ENCODE assay signal across 38 mouse cellular contexts in the genomic region with DNA sequence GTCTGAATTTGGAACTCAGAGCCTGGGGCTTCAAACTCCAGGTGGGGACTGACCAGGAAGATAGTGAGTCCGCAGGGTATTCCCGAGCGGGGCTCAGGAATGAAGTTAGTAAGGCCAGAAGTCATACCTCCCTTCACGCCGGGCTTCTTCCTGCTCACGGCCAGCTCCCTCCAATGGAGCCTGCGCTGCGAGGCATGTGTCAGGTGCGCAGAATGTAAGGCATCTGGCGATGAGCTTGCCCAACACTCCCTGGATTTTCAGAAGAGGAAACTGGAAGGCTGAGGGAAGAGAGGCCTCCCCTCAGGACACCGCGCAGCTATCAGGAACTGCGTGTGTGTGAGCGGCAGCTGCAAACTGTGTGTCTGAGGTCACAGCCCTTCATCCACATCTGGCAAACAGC. TPM values are rescaled to one million over a fixed set of nuclear protein-coding genes. Genes with fewer than 3 reads are reported as not detected.
DNase-seq lines count a peak whose midpoint lies in the region; ATAC-seq lines count a peak whose summit lies in the region.
"Had no signal": no experiment of that assay in that cellular context is flagged by ENCODE, and none has a peak within 500 bp of the region (broad histone marks: within the 10 kb centered on the region; RNA-seq: fewer than 3 reads in every experiment).

No protein-coding gene starts in this region.

- no peak overlapping the region for H3K4me3 ChIP-seq in intestine, embryonic 14.5 days (ENCODE audit: low read depth, low read length)
- no peak overlapping the region for H3K4me3 ChIP-seq in intestine, embryonic 15.5 days (replicated peaks)
- H3K4me3 ChIP-seq in embryonic facial prominence, embryonic 10.5 days: no peak overlapping the region
- H3K4me3 ChIP-seq in limb, embryonic 10.5 days: no peak overlapping the region
- no peak overlapping the region for H3K4me3 ChIP-seq in forebrain, embryonic 10.5 days
- no peak overlapping the region for H3K4me3 ChIP-seq in forebrain, embryonic 13.5 days
- H3K4me3 ChIP-seq: embryonic facial prominence, embryonic 12.5 days; heart, embryonic 12.5 days; hindbrain, embryonic 13.5 days; lung, embryonic 15.5 days; midbrain, embryonic 12.5 days; myocyte; neural tube, embryonic 13.5 days; stomach, embryonic 15.5 days had no signal

- no peak overlapping the region for H3K9ac ChIP-seq in intestine, embryonic 14.5 days (ENCODE audit: low read length)
- H3K9ac ChIP-seq in intestine, embryonic 15.5 days: no peak overlapping the region
- no peak overlapping the region for H3K9ac ChIP-seq in forebrain, embryonic 13.5 days
- H3K9ac ChIP-seq: embryonic facial prominence, embryonic 12.5 days; forebrain, postnatal 0 days; heart, embryonic 12.5 days; hindbrain, embryonic 13.5 days; lung, embryonic 15.5 days; midbrain, embryonic 12.5 days; neural tube, embryonic 13.5 days; stomach, embryonic 15.5 days had no signal

- H3K9me3 ChIP-seq in intestine, embryonic 14.5 days (ENCODE audit: control insufficient read depth, low read length): no peaks in the 10 kb centered on the region
- no peaks in the 10 kb centered on the region for H3K9me3 ChIP-seq in intestine, embryonic 15.5 days
- no peaks in the 10 kb centered on the region for H3K9me3 ChIP-seq in embryonic facial prominence, embryonic 10.5 days
- no peaks in the 10 kb centered on the region for H3K9me3 ChIP-seq in limb, embryonic 10.5 days (replicated peaks)
- H3K9me3 ChIP-seq in forebrain, embryonic 10.5 days: no peaks in the 10 kb centered on the region
- no peaks in the 10 kb centered on the region for H3K9me3 ChIP-seq in forebrain, embryonic 13.5 days (replicated peaks)
- H3K9me3 ChIP-seq: embryonic facial prominence, embryonic 12.5 days; heart, embryonic 12.5 days; hindbrain, embryonic 13.5 days; lung, embryonic 15.5 days; midbrain, embryonic 12.5 days; neural tube, embryonic 13.5 days; stomach, embryonic 15.5 days had no signal

- H3K4me1 ChIP-seq in intestine, embryonic 14.5 days (replicated peaks; ENCODE audit: control insufficient read depth, insufficient read depth, low read length): no peaks in the 10 kb centered on the region; the same call in 1 of the 2 replicates
- H3K4me1 ChIP-seq in intestine, embryonic 15.5 days (replicated peaks): no peaks in the 10 kb centered on the region
- peaks cover 16% of the 10 kb centered on the region for H3K4me1 ChIP-seq in embryonic facial prominence, embryonic 10.5 days
- H3K4me1 ChIP-seq in limb, embryonic 10.5 days: peaks cover 15% of the 10 kb centered on the region
- peaks cover 11% of the 10 kb centered on the region; the same call in 1 of the 2 replicates for H3K4me1 ChIP-seq in forebrain, embryonic 10.5 days
- H3K4me1 ChIP-seq in forebrain, embryonic 13.5 days: no peaks in the 10 kb centered on the region
- H3K4me1 ChIP-seq: hindbrain, embryonic 13.5 days; midbrain, embryonic 12.5 days; neural tube, embryonic 13.5 days; stomach, embryonic 15.5 days had no signal

- no peak overlapping the region for H3K27ac ChIP-seq in intestine, embryonic 14.5 days (ENCODE audit: low read depth)
- no peak overlapping the region for H3K27ac ChIP-seq in intestine, embryonic 15.5 days
- no peak overlapping the region for H3K27ac ChIP-seq in embryonic facial prominence, embryonic 10.5 days (replicated peaks)
- H3K27ac ChIP-seq in limb, embryonic 10.5 days: no peak overlapping the region
- H3K27ac ChIP-seq in forebrain, embryonic 10.5 days: no peak overlapping the region
- H3K27ac ChIP-seq in forebrain, embryonic 13.5 days: no peak overlapping the region
- H3K27ac ChIP-seq: embryonic facial prominence, embryonic 12.5 days; hindbrain, embryonic 13.5 days; kidney, postnatal 0 days; lung, embryonic 15.5 days; midbrain, embryonic 12.5 days; neural tube, embryonic 13.5 days; stomach, embryonic 15.5 days had no signal

- H3K27me3 ChIP-seq in intestine, embryonic 14.5 days (replicated peaks; ENCODE audit: control insufficient read depth, insufficient read depth, low read length): no peaks in the 10 kb centered on the region
- H3K27me3 ChIP-seq in intestine, embryonic 15.5 days (replicated peaks): no peaks in the 10 kb centered on the region
- H3K27me3 ChIP-seq in embryonic facial prominence, embryonic 10.5 days (replicated peaks; ENCODE audit: low read depth, poor library complexity, severe bottlenecking): no peaks in the 10 kb centered on the region
- no peaks in the 10 kb centered on the region for H3K27me3 ChIP-seq in limb, embryonic 10.5 days (ENCODE audit: low read depth, poor library complexity, severe bottlenecking)
- H3K27me3 ChIP-seq in forebrain, embryonic 10.5 days (ENCODE audit: poor library complexity, severe bottlenecking): no peaks in the 10 kb centered on the region
- H3K27me3 ChIP-seq in forebrain, embryonic 13.5 days: no peaks in the 10 kb centered on the region
- H3K27me3 ChIP-seq: embryonic facial prominence, embryonic 12.5 days; hindbrain, embryonic 13.5 days; lung, embryonic 15.5 days; midbrain, embryonic 12.5 days; neural tube, embryonic 13.5 days; stomach, embryonic 15.5 days had no signal

- 41% methylated on average over 14 of the region's 14 CpGs for WGBS in intestine, embryonic 14.5 days
- 52% methylated on average over 14 of the region's 14 CpGs for WGBS in intestine, embryonic 15.5 days
- WGBS in embryonic facial prominence, embryonic 10.5 days: 65% methylated on average over 14 of the region's 14 CpGs
- 56% methylated on average over 14 of the region's 14 CpGs for WGBS in limb, embryonic 10.5 days
- WGBS in forebrain, embryonic 10.5 days: 72% methylated on average over 14 of the region's 14 CpGs
- WGBS in forebrain, embryonic 13.5 days: 79% methylated on average over 14 of the region's 14 CpGs

- no peak for ATAC-seq in intestine, embryonic 14.5 days (replicated peaks; ENCODE audit: low FRiP score, low TSS enrichment, low read depth)
- no peak for ATAC-seq in intestine, embryonic 15.5 days
- ATAC-seq in forebrain, embryonic 13.5 days: no peak
- ATAC-seq: forebrain, postnatal 0 days; intestine, embryonic 16.5 days had no signal

- no peak overlapping the region for H3K4me2 ChIP-seq in intestine, embryonic 14.5 days (ENCODE audit: low read length)
- no peak overlapping the region for H3K4me2 ChIP-seq in intestine, embryonic 15.5 days (replicated peaks)
- no peak overlapping the region for H3K4me2 ChIP-seq in forebrain, embryonic 13.5 days
- H3K4me2 ChIP-seq: embryonic facial prominence, embryonic 12.5 days; heart, embryonic 12.5 days; hindbrain, embryonic 13.5 days; liver, embryonic 11.5 days; lung, embryonic 15.5 days; midbrain, embryonic 12.5 days; neural tube, embryonic 13.5 days; stomach, embryonic 15.5 days had no signal

- no peaks in the 10 kb centered on the region for H3K36me3 ChIP-seq in intestine, embryonic 14.5 days (ENCODE audit: control insufficient read depth, insufficient read depth, low read length)
- no peaks in the 10 kb centered on the region for H3K36me3 ChIP-seq in intestine, embryonic 15.5 days
- no peaks in the 10 kb centered on the region for H3K36me3 ChIP-seq in embryonic facial prominence, embryonic 10.5 days (replicated peaks)
- H3K36me3 ChIP-seq in limb, embryonic 10.5 days: no peaks in the 10 kb centered on the region
- H3K36me3 ChIP-seq in forebrain, embryonic 10.5 days (replicated peaks): no peaks in the 10 kb centered on the region
- H3K36me3 ChIP-seq in forebrain, embryonic 13.5 days (ENCODE audit: poor library complexity, severe bottlenecking): no peaks in the 10 kb centered on the region
- H3K36me3 ChIP-seq: embryonic facial prominence, embryonic 12.5 days; heart, embryonic 12.5 days; hindbrain, embryonic 13.5 days; lung, embryonic 15.5 days; midbrain, embryonic 12.5 days; neural tube, embryonic 13.5 days; stomach, embryonic 15.5 days had no signal

- DNase-seq in intestine, embryonic 14.5 days (ENCODE audit: low spot score): peak; percentile 55
- DNase-seq in embryonic facial prominence, embryonic 10.5 days (ENCODE audit: low spot score): peak; percentile 34
- peak; percentile 35 for DNase-seq in limb, embryonic 10.5 days (ENCODE audit: low spot score)
- no peak for DNase-seq in forebrain, embryonic 10.5 days (ENCODE audit: extremely low spot score, low spot score)
- no peak for DNase-seq in gastrocnemius, postnatal 25 days
- DNase-seq: adrenal gland, postnatal 10 days; cerebellum, adult 11 months; cerebellum, adult 9-10 months; cerebellum, postnatal 36 days; forebrain, postnatal 0 days; gastrocnemius, postnatal 14 days; heart, adult 11 months; kidney, adult 8-10 months; layer of hippocampus, adult 9-11 months; lung, postnatal 36 days; right cerebral cortex, postnatal 14 days; thymus, postnatal 14 days had no signal

RNA-seq across cellular contexts. Expression of a gene that starts 29.8 kb away (rescaled TPM):
- polyA plus RNA-seq in intestine, embryonic 14.5 days (2014; fragmentation: Nextera tagmentation; extraction: Ambion mirVana): 0.27 TPM in 1 of 2 replicates, not detected in the other
- not detected in 2 replicates for polyA plus RNA-seq in intestine, embryonic 15.5 days (2015; fragmentation: Nextera tagmentation; extraction: Ambion mirVana)
- polyA plus RNA-seq in embryonic facial prominence, embryonic 10.5 days (2016; fragmentation: Nextera tagmentation; extraction: Ambion mirVana): 0.30 and 0.38 TPM in 2 replicates
- polyA plus RNA-seq in limb, embryonic 10.5 days (2016; fragmentation: Nextera tagmentation; extraction: Ambion mirVana): 0.21 TPM in 1 of 2 replicates, not detected in the other
- polyA plus RNA-seq in forebrain, embryonic 10.5 days (2016; fragmentation: Nextera tagmentation; extraction: Ambion mirVana): 0.50 and 0.55 TPM in 2 replicates
- polyA plus RNA-seq in forebrain, embryonic 13.5 days (2015; fragmentation: Nextera tagmentation; extraction: Ambion mirVana): 0.76 and 0.98 TPM in 2 replicates
- under 1 TPM; 0.40 to 0.56 TPM for total RNA-seq in gastrocnemius, postnatal 25 days (2021)
- total RNA-seq: midbrain, postnatal 0 days had no signal
- polyA plus RNA-seq: heart, postnatal 0 days; hindbrain, embryonic 13.5 days; kidney, postnatal 0 days; limb, embryonic 11.5 days had no signal

RNA-seq across cellular contexts. Expression of a gene that starts 43.8 kb away (rescaled TPM):
- polyA plus RNA-seq in intestine, embryonic 14.5 days (2014; fragmentation: Nextera tagmentation; extraction: Ambion mirVana): 0.77 and 1.1 TPM in 2 replicates
- 0.95 and 1.1 TPM in 2 replicates for polyA plus RNA-seq in intestine, embryonic 15.5 days (2015; fragmentation: Nextera tagmentation; extraction: Ambion mirVana)
- polyA plus RNA-seq in embryonic facial prominence, embryonic 10.5 days (2016; fragmentation: Nextera tagmentation; extraction: Ambion mirVana): 1.6 and 2.2 TPM in 2 replicates
- 1.9 and 2.2 TPM in 2 replicates for polyA plus RNA-seq in limb, embryonic 10.5 days (2016; fragmentation: Nextera tagmentation; extraction: Ambion mirVana)
- polyA plus RNA-seq in forebrain, embryonic 10.5 days (2016; fragmentation: Nextera tagmentation; extraction: Ambion mirVana): 1.6 and 2.6 TPM in 2 replicates
- polyA plus RNA-seq in forebrain, embryonic 13.5 days (2015; fragmentation: Nextera tagmentation; extraction: Ambion mirVana): 1.6 and 2.4 TPM in 2 replicates
- total RNA-seq in gastrocnemius, postnatal 25 days (2021): not detected
- total RNA-seq: adrenal gland, postnatal 10 days; forebrain, postnatal 0 days; gastrocnemius, postnatal 14 days; heart, postnatal 4 days; left cerebral cortex, postnatal 10 days; megakaryocyte, adult 5-6 weeks; midbrain, postnatal 0 days had no signal
- polyA plus RNA-seq: urinary bladder, adult 2 months had no signal

RNA-seq across cellular contexts. Expression of a gene that starts 47.2 kb away (rescaled TPM):
- 0.09 and 0.35 TPM in 2 replicates for polyA plus RNA-seq in intestine, embryonic 14.5 days (2014; fragmentation: Nextera tagmentation; extraction: Ambion mirVana)
- 0.06 and 0.15 TPM in 2 replicates for polyA plus RNA-seq in intestine, embryonic 15.5 days (2015; fragmentation: Nextera tagmentation; extraction: Ambion mirVana)
- polyA plus RNA-seq in embryonic facial prominence, embryonic 10.5 days (2016; fragmentation: Nextera tagmentation; extraction: Ambion mirVana): 13.7 and 15.4 TPM in 2 replicates
- 11.5 and 25.1 TPM in 2 replicates for polyA plus RNA-seq in limb, embryonic 10.5 days (2016; fragmentation: Nextera tagmentation; extraction: Ambion mirVana)
- 38.2 and 43.2 TPM in 2 replicates for polyA plus RNA-seq in forebrain, embryonic 10.5 days (2016; fragmentation: Nextera tagmentation; extraction: Ambion mirVana)
- polyA plus RNA-seq in forebrain, embryonic 13.5 days (2015; fragmentation: Nextera tagmentation; extraction: Ambion mirVana): 35.1 and 35.4 TPM in 2 replicates
- not detected for total RNA-seq in gastrocnemius, postnatal 25 days (2021)
- total RNA-seq: adrenal gland, postnatal 10 days; gastrocnemius, postnatal 14 days; heart, postnatal 4 days; megakaryocyte, adult 5-6 weeks; midbrain, postnatal 0 days had no signal
- polyA plus RNA-seq: heart, postnatal 0 days; liver, embryonic 16.5 days; midbrain, postnatal 0 days; myocyte had no signal

Comparison
In these comparisons a context has a peak if more than half of its experiments do, and no peak if none do; other contexts are left out.
1. DNase-seq: peak in intestine, embryonic 14.5 days (single experiment), embryonic facial prominence, embryonic 10.5 days (single experiment) and limb, embryonic 10.5 days (single experiment); none in forebrain, embryonic 10.5 days (single experiment) and gastrocnemius, postnatal 25 days (single experiment).